Mouse (Mus musculus): ENCODE measurements at regions not wholly inside any gene's neighbourhood (a gene's known extent, or its start where the extent isn't known, plus 50 kb on each side); places are given as distances from the start of the nearest gene placed in this dataset.

GRCm38 (mm10) chr3:8293036-8293435, 1316.8 kb downstream of the Zfp704 start:
- TF ChIP-seq CTCF (IDR thresholded peaks at IDR 0.05; ENCODE audit: borderline replicate concordance, extremely low read depth, insufficient read depth, insufficient read length) (no peak), POLR2A (IDR thresholded peaks at IDR 0.05; ENCODE audit: borderline replicate concordance, extremely low read depth, insufficient read depth, insufficient read length, poor library complexity, severe bottlenecking) (no peak)
